Mouse (Mus musculus) neural tube, embryonic 13.5 days (tissue): ENCODE data around the gene Robo1. TPM values are rescaled to one million over a fixed set of nuclear protein-coding genes. Genes with fewer than 3 reads are reported as not detected.
A peak's percentile ranks its signal among the peaks of the same experiment; 100 is the strongest.

Experiments used
- ATAC-seq: fragments of 200-750 bp; cut with Nextera tagmentation; 2 replicates; pipeline ENCODE4 v1.8.0; 2017; ENCODE audit warnings: low read depth, mild to moderate bottlenecking, moderate TSS enrichment, moderate library complexity
- H3K27ac ChIP-seq: fragments of 300-500 bp; sonication (generic); replicated peaks from 2 replicates; pipeline ENCODE4 v1.5.1; 2015; ENCODE audit warnings: moderate library complexity, mild to moderate bottlenecking, inconsistent platforms
- H3K27me3 ChIP-seq: fragments of 300-500 bp; sonication (generic); 2 replicates; pipeline ENCODE4 v1.6.1; 2015; ENCODE audit warnings: mild to moderate bottlenecking, inconsistent platforms
- H3K36me3 ChIP-seq: fragments of 300-500 bp; sonication (generic); 2 replicates; pipeline ENCODE4 v1.6.1; 2015; ENCODE audit warnings: mild to moderate bottlenecking, inconsistent platforms
- H3K4me1 ChIP-seq: fragments of 300-500 bp; sonication (generic); replicated peaks from 2 replicates; pipeline ENCODE4 v1.6.1; 2015; ENCODE audit warnings: inconsistent platforms
- H3K4me2 ChIP-seq: fragments of 300-500 bp; sonication (generic); 2 replicates; pipeline ENCODE4 v1.6.1; 2015; ENCODE audit warnings: inconsistent platforms, mild to moderate bottlenecking, moderate library complexity
- H3K4me3 ChIP-seq: fragments of 300-500 bp; sonication (generic); 2 replicates; pipeline ENCODE4 v1.5.1; 2015; ENCODE audit warnings: mild to moderate bottlenecking, inconsistent platforms
- H3K9ac ChIP-seq: fragments of 300-500 bp; sonication (generic); 2 replicates; pipeline ENCODE4 v1.6.1; 2015; ENCODE audit warnings: moderate library complexity, mild to moderate bottlenecking, inconsistent platforms
- H3K9me3 ChIP-seq: fragments of 300-500 bp; sonication (generic); 2 replicates; pipeline ENCODE4 v1.6.1; 2016; ENCODE audit warnings: inconsistent platforms
- WGBS: fragments of 180-500 bp; shearing (Covaris S2); methylation state at CpG from one replicate; pipeline ENCODE4 v1.1.7; 2015; 5-methylcytosine and 5-hydroxymethylcytosine counted together
- polyA plus RNA-seq: library from polyadenylated mRNA; unstranded; fragments of >200 nt; fragmentation: Nextera tagmentation; extraction: Ambion mirVana; gene quantifications from 2 replicates; pipeline ENCODE4 v1.2.1, GENCODE M21; 2015

Gene Robo1
- polyA plus RNA-seq, 1 experiment from 2014 or later, result 44.1 TPM

GRCm38 (mm10) chr16:72993189-72993588 lies 685.1 kb downstream of the Robo1 start:
- no peaks in the 10 kb centered on the region for H3K27me3 ChIP-seq
- H3K4me2 ChIP-seq, result no peak overlapping the region
- no peak overlapping the region for H3K27ac ChIP-seq
- H3K9me3 ChIP-seq, result no peaks in the 10 kb centered on the region
- WGBS, result 71% methylated on average over 8 of the region's 8 CpGs
- H3K36me3 ChIP-seq, result peaks cover 11% of the 10 kb centered on the region; the same call in 1 of the 2 replicates
- H3K4me3 ChIP-seq, result no peak overlapping the region
- H3K4me1 ChIP-seq, result peaks cover 18% of the 10 kb centered on the region
- no peak for ATAC-seq
- H3K9ac ChIP-seq, result no peak overlapping the region

DNA sequence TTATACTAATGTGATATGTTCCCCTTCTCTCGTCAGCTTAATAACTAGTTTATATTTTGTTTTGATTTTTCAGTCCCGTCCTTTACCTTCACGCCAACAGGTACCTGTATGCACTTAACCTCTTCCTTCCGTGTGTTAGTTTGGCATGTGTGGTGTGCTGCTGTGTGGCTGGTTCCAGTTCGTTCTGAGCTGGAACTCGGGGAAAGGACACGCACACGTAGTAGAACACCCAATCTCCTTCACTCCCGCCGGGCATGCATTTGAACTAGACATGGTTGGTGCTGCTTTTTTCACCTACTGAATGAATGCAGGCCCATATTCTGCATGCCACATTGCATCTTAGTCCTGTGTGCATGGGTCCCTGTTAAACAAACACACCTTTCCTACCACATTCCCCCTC lies 685.5 kb downstream of the Robo1 start:
- Histone ChIP-seq H3K27ac (no peak overlapping the region), H3K4me2 (no peak overlapping the region), H3K4me3 (no peak overlapping the region), H3K36me3 (peaks cover 11% of the 10 kb centered on the region; the same call in 1 of the 2 replicates), H3K4me1 (peaks cover 18% of the 10 kb centered on the region), H3K9ac (no peak overlapping the region), H3K27me3 (no peaks in the 10 kb centered on the region), H3K9me3 (no peaks in the 10 kb centered on the region)
- WGBS, result 86% methylated on average over 10 of the region's 10 CpGs
- ATAC-seq, result no peak

GRCm38 (mm10) chr16:72995251-72995954 lies 687.3 kb downstream of the Robo1 start:
- Histone ChIP-seq H3K27ac (no peak overlapping the region), H3K4me3 (no peak overlapping the region), H3K27me3 (no peaks in the 10 kb centered on the region), H3K9ac (no peak overlapping the region), H3K9me3 (no peaks in the 10 kb centered on the region), H3K4me2 (no peak overlapping the region), H3K4me1 (peaks cover 30% of the 10 kb centered on the region), H3K36me3 (peaks cover 5% of the 10 kb centered on the region; the same call in 1 of the 2 replicates)
- ATAC-seq, result no peak
- WGBS, result 29% methylated on average over 8 of the region's 8 CpGs

GRCm38 (mm10) chr16:72995955-72996535 lies 687.9 kb downstream of the Robo1 start:
- no peaks in the 10 kb centered on the region for H3K27me3 ChIP-seq
- H3K36me3 ChIP-seq, result no peaks in the 10 kb centered on the region
- WGBS, result 77% methylated on average over 10 of the region's 10 CpGs
- H3K4me3 ChIP-seq, result no peak overlapping the region
- H3K4me2 ChIP-seq, result no peak overlapping the region
- H3K9ac ChIP-seq, result no peak overlapping the region
- H3K9me3 ChIP-seq, result no peaks in the 10 kb centered on the region
- ATAC-seq, result no peak
- H3K27ac ChIP-seq, result 0 out of 2 replicates have a peak overlapping the region, but pooled peaks have one; percentile 33
- peaks cover 30% of the 10 kb centered on the region for H3K4me1 ChIP-seq

DNA sequence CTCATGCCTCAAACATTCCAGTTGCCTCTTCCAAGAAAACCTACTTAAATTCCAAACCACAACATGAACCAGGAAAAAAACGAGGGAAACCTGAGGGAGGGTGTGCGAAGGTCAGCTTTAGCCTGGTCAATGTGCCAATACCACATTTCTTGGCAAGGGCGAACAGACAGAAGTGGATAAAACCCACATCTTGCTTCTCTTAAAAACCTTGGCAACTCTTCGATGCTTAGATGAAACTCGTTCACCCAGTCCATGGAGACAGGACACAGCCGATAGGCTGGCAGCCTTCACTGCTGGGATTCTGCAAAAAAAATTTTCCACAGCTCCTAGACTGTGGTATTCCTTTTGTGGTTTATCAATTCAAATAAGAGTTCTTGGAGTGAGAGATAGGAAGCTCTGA lies 690.6 kb downstream of the Robo1 start:
- peaks cover 22% of the 10 kb centered on the region for H3K4me1 ChIP-seq
- no peak for ATAC-seq
- H3K9ac ChIP-seq, result no peak overlapping the region
- H3K36me3 ChIP-seq, result peaks cover 11% of the 10 kb centered on the region; the same call in 1 of the 2 replicates
- no peak overlapping the region for H3K27ac ChIP-seq
- WGBS, result 83% methylated on average over 6 of the region's 6 CpGs
- H3K4me3 ChIP-seq, result no peak overlapping the region
- H3K9me3 ChIP-seq, result no peaks in the 10 kb centered on the region
- H3K27me3 ChIP-seq, result no peaks in the 10 kb centered on the region
- H3K4me2 ChIP-seq, result no peak overlapping the region

DNA sequence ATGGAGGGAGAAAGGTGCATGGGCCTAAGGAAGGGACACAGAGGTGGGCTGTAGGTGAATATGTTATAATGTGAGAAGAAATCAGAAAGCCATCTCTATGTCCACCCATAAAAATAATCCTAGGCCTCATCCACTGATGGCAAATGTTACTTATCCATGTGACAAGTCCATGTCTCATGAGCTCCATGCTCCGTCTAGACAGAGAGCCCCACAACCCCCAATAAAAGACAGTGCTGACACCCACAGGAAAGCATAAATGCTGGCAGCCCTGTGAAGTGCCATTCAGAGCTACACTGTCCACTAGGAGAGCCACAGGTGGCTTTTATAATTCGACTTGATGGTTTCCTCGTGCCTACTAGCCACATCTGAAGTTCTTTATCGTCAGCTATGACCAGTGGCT lies 694.6 kb downstream of the Robo1 start:
- Histone ChIP-seq H3K9me3 (no peaks in the 10 kb centered on the region), H3K36me3 (peaks cover 17% of the 10 kb centered on the region), H3K27ac (no peak overlapping the region), H3K9ac (no peak overlapping the region), H3K4me2 (no peak overlapping the region), H3K4me1 (peaks cover 20% of the 10 kb centered on the region), H3K4me3 (no peak overlapping the region), H3K27me3 (no peaks in the 10 kb centered on the region)
- no peak for ATAC-seq
- 76% methylated on average over 4 of the region's 4 CpGs for WGBS

GRCm38 (mm10) chr16:73004601-73005000 lies 696.5 kb downstream of the Robo1 start:
- H3K4me1 ChIP-seq, result peaks cover 18% of the 10 kb centered on the region
- H3K4me2 ChIP-seq, result no peak overlapping the region
- no peaks in the 10 kb centered on the region for H3K27me3 ChIP-seq
- H3K4me3 ChIP-seq, result no peak overlapping the region
- H3K27ac ChIP-seq, result no peak overlapping the region
- peaks cover 17% of the 10 kb centered on the region for H3K36me3 ChIP-seq
- no peak for ATAC-seq
- WGBS, result 94% methylated on average over 11 of the region's 11 CpGs
- no peaks in the 10 kb centered on the region for H3K9me3 ChIP-seq
- H3K9ac ChIP-seq, result no peak overlapping the region

DNA sequence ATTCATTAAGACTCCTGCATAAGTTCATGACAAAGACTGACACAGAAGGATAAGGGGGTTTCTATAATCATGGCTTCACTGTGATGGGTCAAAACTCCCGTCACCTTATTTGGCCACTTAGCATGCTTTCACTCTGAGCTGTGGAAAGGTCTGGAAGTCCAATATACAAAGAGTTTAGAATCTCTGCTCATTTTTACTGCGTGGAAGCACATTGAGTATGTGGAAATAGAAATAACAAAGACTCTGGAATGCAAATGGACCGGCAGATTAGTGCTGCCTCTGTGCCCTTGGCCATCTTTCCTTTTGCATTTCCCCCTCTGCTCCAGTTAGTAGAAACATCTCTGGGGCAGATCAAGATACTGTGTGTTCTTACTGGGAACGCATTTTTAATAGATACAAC lies 697.7 kb downstream of the Robo1 start:
- no peak overlapping the region for H3K4me3 ChIP-seq
- no peaks in the 10 kb centered on the region for H3K9me3 ChIP-seq
- 67% methylated on average over 4 of the region's 4 CpGs for WGBS
- no peak overlapping the region for H3K27ac ChIP-seq
- H3K27me3 ChIP-seq, result no peaks in the 10 kb centered on the region
- peaks cover 17% of the 10 kb centered on the region for H3K36me3 ChIP-seq
- H3K4me2 ChIP-seq, result no peak overlapping the region
- no peak overlapping the region for H3K9ac ChIP-seq
- ATAC-seq, result no peak
- peaks cover 14% of the 10 kb centered on the region for H3K4me1 ChIP-seq

DNA sequence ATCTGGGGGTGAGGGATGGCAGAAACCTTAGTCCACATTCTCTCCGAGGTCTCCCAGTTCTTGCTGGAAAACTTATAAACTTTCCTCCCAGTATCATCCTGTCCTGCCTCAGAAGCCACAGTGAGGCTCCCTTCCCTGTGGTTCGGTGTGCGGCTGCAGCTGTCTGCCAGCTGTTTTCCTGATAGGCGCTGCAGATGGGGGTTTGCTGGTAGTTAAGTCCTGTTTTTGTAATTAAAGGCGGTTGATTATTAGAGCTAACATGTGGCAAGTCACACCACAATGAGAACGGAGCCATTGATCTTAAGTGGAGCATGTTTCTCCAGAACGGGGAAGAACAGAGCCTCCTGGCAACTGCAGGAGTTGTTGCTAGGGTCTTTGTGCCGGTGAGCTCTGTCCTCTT lies 699.3 kb downstream of the Robo1 start:
- H3K9ac ChIP-seq, result no peak overlapping the region
- H3K9me3 ChIP-seq, result no peaks in the 10 kb centered on the region
- peaks cover 13% of the 10 kb centered on the region for H3K36me3 ChIP-seq
- no peak overlapping the region for H3K4me3 ChIP-seq
- no peak overlapping the region for H3K4me2 ChIP-seq
- peak overlapping the region; percentile 34 for H3K27ac ChIP-seq
- WGBS, result 24% methylated on average over 8 of the region's 8 CpGs
- H3K27me3 ChIP-seq, result no peaks in the 10 kb centered on the region
- H3K4me1 ChIP-seq, result peaks cover 20% of the 10 kb centered on the region
- peak; percentile 62 for ATAC-seq

- H3K4me1 ChIP-seq, result peaks cover 25% of the 10 kb centered on the region
- H3K9me3 ChIP-seq, result no peaks in the 10 kb centered on the region
- no peaks in the 10 kb centered on the region for H3K27me3 ChIP-seq
- H3K27ac ChIP-seq, result no peak overlapping the region
- ATAC-seq, result no peak
- H3K4me3 ChIP-seq, result no peak overlapping the region
- WGBS, result 52% methylated on average over 7 of the region's 7 CpGs
- H3K36me3 ChIP-seq, result peaks cover 9% of the 10 kb centered on the region
- no peak overlapping the region for H3K9ac ChIP-seq
- no peak overlapping the region for H3K4me2 ChIP-seq
Observed at GRCm38 (mm10) chr16:73011313-73011712, 703.2 kb downstream of the Robo1 start.

- no peaks in the 10 kb centered on the region for H3K27me3 ChIP-seq
- no peak overlapping the region for H3K9ac ChIP-seq
- H3K4me3 ChIP-seq, result no peak overlapping the region
- 93% methylated on average over 11 of the region's 11 CpGs for WGBS
- H3K9me3 ChIP-seq, result no peaks in the 10 kb centered on the region
- H3K27ac ChIP-seq, result no peak overlapping the region
- no peak for ATAC-seq
- no peak overlapping the region for H3K4me2 ChIP-seq
- peaks cover 9% of the 10 kb centered on the region for H3K36me3 ChIP-seq
- peaks cover 17% of the 10 kb centered on the region for H3K4me1 ChIP-seq
Observed at GRCm38 (mm10) chr16:73012926-73013325, 704.8 kb downstream of the Robo1 start.

DNA sequence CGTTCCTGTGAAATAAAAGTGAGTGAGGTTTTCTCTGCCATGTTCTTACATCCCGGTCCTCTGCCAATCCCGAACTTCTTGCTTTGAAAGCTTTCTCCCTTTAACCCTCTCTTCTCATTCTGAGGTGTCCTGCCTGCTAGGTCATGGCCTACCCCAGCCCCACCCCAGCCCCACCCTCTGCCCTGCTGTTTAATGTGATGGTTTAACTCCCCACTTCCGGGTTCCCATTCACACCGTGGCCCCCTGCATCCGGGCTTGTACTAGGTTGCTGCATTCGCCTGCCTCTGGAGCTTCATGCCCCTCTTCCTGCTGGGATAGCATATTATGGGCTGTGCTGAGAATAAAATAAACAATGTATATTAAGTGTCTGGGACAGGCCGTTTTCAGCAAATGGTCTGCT lies 706.4 kb downstream of the Robo1 start:
- WGBS, result 59% methylated on average over 8 of the region's 8 CpGs
- Histone ChIP-seq H3K4me2 (no peak overlapping the region), H3K9ac (no peak overlapping the region), H3K27ac (no peak overlapping the region), H3K36me3 (peaks cover 9% of the 10 kb centered on the region), H3K27me3 (no peaks in the 10 kb centered on the region), H3K4me1 (peaks cover 11% of the 10 kb centered on the region), H3K4me3 (no peak overlapping the region), H3K9me3 (no peaks in the 10 kb centered on the region)
- ATAC-seq, result no peak

DNA sequence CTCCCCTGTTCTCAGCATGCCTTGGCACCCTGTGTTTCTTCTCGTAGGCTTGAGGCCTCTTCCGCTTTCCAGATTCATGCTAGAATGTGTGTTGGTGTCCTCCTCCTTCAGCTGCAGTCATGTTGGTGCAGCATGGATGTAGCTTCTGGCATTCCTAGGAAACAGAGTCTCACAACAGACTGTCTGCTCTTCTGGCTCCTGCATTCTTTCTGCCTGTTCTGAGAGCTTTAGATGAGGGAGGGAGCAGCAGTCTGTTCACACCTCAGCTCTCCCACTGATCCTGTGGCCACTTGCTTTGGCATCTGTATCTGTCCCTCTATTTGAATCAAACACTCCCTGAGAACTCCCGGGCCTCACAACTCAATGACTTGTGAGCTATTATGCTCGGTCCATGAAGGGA lies 707.9 kb downstream of the Robo1 start:
- peaks cover 11% of the 10 kb centered on the region for H3K4me1 ChIP-seq
- no peaks in the 10 kb centered on the region for H3K9me3 ChIP-seq
- no peak overlapping the region for H3K9ac ChIP-seq
- H3K36me3 ChIP-seq, result peaks cover 9% of the 10 kb centered on the region
- no peaks in the 10 kb centered on the region for H3K27me3 ChIP-seq
- H3K4me2 ChIP-seq, result no peak overlapping the region
- H3K4me3 ChIP-seq, result no peak overlapping the region
- 74% methylated on average over 4 of the region's 4 CpGs for WGBS
- H3K27ac ChIP-seq, result no peak overlapping the region
- no peak for ATAC-seq
